Mouse (Mus musculus) liver, embryonic 14.5 days (tissue): ENCODE data around the gene Mbnl1. TPM values are rescaled to one million over a fixed set of nuclear protein-coding genes. Genes with fewer than 3 reads are reported as not detected.

Experiments used
- ATAC-seq: fragments of 200-750 bp; cut with Nextera tagmentation; 2 replicates; pipeline ENCODE4 v1.8.0; 2017; ENCODE audit warnings: moderate number of reproducible peaks, mild to moderate bottlenecking, moderate library complexity; ENCODE audit not compliant: insufficient read depth
- DNase-seq, 3 experiments: peaks; one replicate each; pipeline ENCODE4 v3.0.0-alpha.2; 2012 to 2013; ENCODE audit warnings: low read depth in 3 of 3, low spot score in 3 of 3
- H3K27ac ChIP-seq: fragments of 300-500 bp; sonication (generic); 2 replicates; pipeline ENCODE4 v1.5.1; 2014; ENCODE audit warnings: moderate library complexity, mild to moderate bottlenecking, control low read depth, inconsistent platforms
- H3K27me3 ChIP-seq: fragments of 300-500 bp; sonication (generic); 2 replicates; pipeline ENCODE4 v1.6.1; 2014; ENCODE audit warnings: mild to moderate bottlenecking, low read length, moderate library complexity; ENCODE audit not compliant: control insufficient read depth, insufficient read depth
- H3K36me3 ChIP-seq: fragments of 300-500 bp; sonication (generic); replicated peaks from 2 replicates; pipeline ENCODE4 v1.6.1; 2014; ENCODE audit warnings: low read depth; ENCODE audit not compliant: control insufficient read depth, insufficient read depth
- H3K4me1 ChIP-seq, 2 experiments: fragments of 200-500 bp in 1 of 2; fragments of 300-500 bp in 1 of 2; sonication (generic) in 1 of 2; replicated peaks; 2 replicates each; pipeline ENCODE4 v1.6.1; 2012 to 2014; ENCODE audit warnings: antibody characterized with exemption in 1 of 2, inconsistent platforms in 1 of 2, low read length in 1 of 2; ENCODE audit not compliant: control insufficient read depth in 2 of 2, insufficient read depth in 2 of 2
- H3K4me2 ChIP-seq: fragments of 300-500 bp; sonication (generic); 2 replicates; pipeline ENCODE4 v1.6.1; 2014; ENCODE audit warnings: low read depth, mild to moderate bottlenecking, control low read depth, moderate library complexity
- H3K4me3 ChIP-seq, 2 experiments: fragments of 200-500 bp in 1 of 2; fragments of 300-500 bp in 1 of 2; sonication (generic) in 1 of 2; 2 replicates each; pipeline ENCODE4 v1.5.1; 2012 to 2014; ENCODE audit warnings: low read depth in 2 of 2, low read length in 2 of 2, mild to moderate bottlenecking in 2 of 2, control low read depth in 1 of 2, inconsistent platforms in 1 of 2, moderate library complexity in 1 of 2; ENCODE audit not compliant: insufficient read depth in 1 of 2
- H3K9ac ChIP-seq: fragments of 300-500 bp; sonication (generic); replicated peaks from 2 replicates; pipeline ENCODE4 v1.6.1; 2014; ENCODE audit warnings: mild to moderate bottlenecking, control low read depth, moderate library complexity
- H3K9me3 ChIP-seq: fragments of 300-500 bp; sonication (generic); 2 replicates; pipeline ENCODE4 v1.6.1; 2016; ENCODE audit warnings: low read length, mixed read lengths; ENCODE audit not compliant: control insufficient read depth
- CTCF ChIP-seq: IDR thresholded peaks from 2 replicates; pipeline ENCODE4 v1.5.1; 2016; ENCODE audit warnings: antibody characterized with exemption, low read depth, control low read depth
- EP300 ChIP-seq: IDR thresholded peaks from 2 replicates; pipeline ENCODE4 v1.6.1; 2016; ENCODE audit warnings: antibody characterized with exemption, low read depth
- WGBS: fragments of 180-500 bp; shearing (Covaris S2); extraction: QIAGEN DNeasy Blood & Tissue Kit; methylation state at CpG from one replicate; pipeline ENCODE4 v1.1.7; 2014; ENCODE audit not compliant: insufficient replicate concordance; 5-methylcytosine and 5-hydroxymethylcytosine counted together
- polyA plus RNA-seq, 2 experiments: library from polyadenylated mRNA; depleted of rRNA in 1 of 2; stranded (reverse) in 1 of 2; unstranded in 1 of 2; fragments of >200 nt; fragmentation: Nextera tagmentation in 1 of 2; extraction: Ambion mirVana in 1 of 2; gene quantifications; 2 replicates each; pipeline versions ENCODE4 v1.2.1 to v1.2.3; 2012 to 2014

Mbnl1 gene
- polyA plus RNA-seq, 2 experiments, result 32.9 to 128 TPM

DNA sequence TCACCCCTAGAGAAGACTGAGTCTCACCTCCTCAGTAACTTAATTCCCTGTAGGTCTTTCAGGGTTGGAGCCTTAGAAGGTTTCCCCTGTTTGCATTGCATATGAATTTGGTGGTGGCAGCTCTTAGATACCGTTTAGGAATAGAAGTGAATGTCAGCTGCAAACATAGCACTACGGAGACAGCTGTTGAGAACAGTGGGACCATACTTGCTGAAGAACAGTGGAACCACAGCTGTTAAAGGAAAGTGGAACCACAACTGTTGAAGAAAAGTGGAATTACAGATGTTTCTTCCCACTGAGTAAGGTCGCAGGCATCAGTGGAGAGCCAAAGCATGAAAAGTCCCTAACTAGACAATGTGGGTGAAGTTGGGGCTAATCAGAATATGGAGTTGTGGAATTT, 84.0 kb downstream of the Mbnl1 start:
- DNase-seq (no peak), ATAC-seq (no peak)
- H3K36me3 ChIP-seq, result peaks cover under 1% of the 10 kb centered on the region
- no peak overlapping the region for H3K27ac ChIP-seq
- H3K4me1 ChIP-seq, result peaks cover 0 to 6% of the 10 kb centered on the region in 2 experiments; a peak in 2 of 4 replicates
- TF ChIP-seq CTCF (no peak), EP300 (no peak)
- no peaks in the 10 kb centered on the region for H3K9me3 ChIP-seq
- no peak overlapping the region for H3K4me3 ChIP-seq
- no peaks in the 10 kb centered on the region for H3K27me3 ChIP-seq
- no peak overlapping the region for H3K4me2 ChIP-seq
- 76% methylated on average over 3 of the region's 3 CpGs for WGBS
- no peak overlapping the region for H3K9ac ChIP-seq

GRCm38 (mm10) chr3:60558252-60558862, 85.7 kb downstream of the Mbnl1 start:
- ATAC-seq (no peak), DNase-seq (no peak)
- Histone ChIP-seq H3K4me3 (no peak overlapping the region), H3K27ac (no peak overlapping the region), H3K9ac (no peak overlapping the region), H3K4me1 (peaks cover 0 to 5% of the 10 kb centered on the region in 2 experiments; a peak in 2 of 4 replicates), H3K27me3 (no peaks in the 10 kb centered on the region), H3K4me2 (no peak overlapping the region), H3K9me3 (no peaks in the 10 kb centered on the region), H3K36me3 (no peaks in the 10 kb centered on the region)
- WGBS, result 74% methylated on average over 7 of the region's 7 CpGs
- TF ChIP-seq CTCF, result no peak
- no peak for TF ChIP-seq EP300

DNA sequence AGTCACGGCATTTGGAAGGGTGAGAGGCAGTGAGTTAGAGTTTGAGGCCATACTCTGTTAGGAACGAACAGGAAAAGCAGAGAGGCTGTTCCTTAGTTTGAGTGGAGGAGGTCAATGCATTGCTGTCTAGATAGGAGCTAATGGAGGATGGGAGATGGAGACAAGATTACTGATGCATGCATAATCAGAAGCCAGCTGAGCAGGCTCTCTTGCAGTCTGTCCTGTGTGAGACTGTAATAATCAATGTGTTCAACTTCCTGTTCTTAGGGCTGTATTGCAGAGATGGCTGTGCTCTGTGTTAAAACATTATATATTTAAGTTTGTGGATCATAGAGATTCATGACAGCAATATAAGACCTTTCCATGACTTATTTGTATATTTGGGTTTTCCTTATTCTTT, 87.1 kb downstream of the Mbnl1 start:
- H3K9ac ChIP-seq, result no peak overlapping the region

GRCm38 (mm10) chr3:60563529-60564243, 91.1 kb downstream of the Mbnl1 start:
- peaks cover 2% of the 10 kb centered on the region for H3K36me3 ChIP-seq
- H3K4me2 ChIP-seq, result no peak overlapping the region
- ATAC-seq, result no peak
- no peak overlapping the region for H3K27ac ChIP-seq
- DNase-seq, result no peak
- 76% methylated on average over 10 of the region's 10 CpGs for WGBS
- no peak for TF ChIP-seq EP300
- no peak for TF ChIP-seq CTCF
- no peaks in the 10 kb centered on the region for H3K27me3 ChIP-seq
- H3K4me3 ChIP-seq, result no peak overlapping the region
- no peaks in the 10 kb centered on the region for H3K9me3 ChIP-seq
- no peak overlapping the region for H3K9ac ChIP-seq
- peaks cover 2 to 5% of the 10 kb centered on the region in 2 experiments for H3K4me1 ChIP-seq

More for the DNA sequence above, 87.1 kb downstream of the Mbnl1 start:
- Histone ChIP-seq H3K36me3 (peaks cover 2% of the 10 kb centered on the region; the same call in 1 of the 2 replicates), H3K27me3 (no peaks in the 10 kb centered on the region), H3K9me3 (no peaks in the 10 kb centered on the region), H3K4me1 (peaks cover 2 to 8% of the 10 kb centered on the region in 2 experiments; a peak in 3 of 4 replicates), H3K4me3 (no peak overlapping the region), H3K27ac (no peak overlapping the region), H3K4me2 (no peak overlapping the region)
- TF ChIP-seq CTCF (no peak), EP300 (no peak)
- WGBS, result 51% methylated on average over 2 of the region's 2 CpGs
- ATAC-seq (no peak), DNase-seq (no peak)

- Histone ChIP-seq H3K36me3 (peaks cover 2% of the 10 kb centered on the region), H3K9ac (no peak overlapping the region), H3K27ac (no peak overlapping the region), H3K9me3 (no peaks in the 10 kb centered on the region), H3K27me3 (no peaks in the 10 kb centered on the region), H3K4me3 (no peak overlapping the region), H3K4me2 (no peak overlapping the region), H3K4me1 (peaks cover 3 to 7% of the 10 kb centered on the region in 2 experiments)
- ATAC-seq, result no peak
- WGBS, result 76% methylated on average over 2 of the region's 2 CpGs
- TF ChIP-seq EP300, result no peak
- no peak for DNase-seq
Observed at GRCm38 (mm10) chr3:60564244-60564643, 91.6 kb downstream of the Mbnl1 start.
